Mouse (Mus musculus) thymus, postnatal 36 days (tissue): ENCODE data around the gene Ranbp3.

Source experiments
- DNase-seq, 2 experiments: peaks; one replicate each; pipeline ENCODE4 v3.0.0; 2022; ENCODE audit warnings: mixed read lengths in 2 of 2

Ranbp3 gene

GRCm38 (mm10) chr17:56728117-56728516 lies 55.0 kb downstream of the Ranbp3 start:
- DNase-seq, result no peak

- DNase-seq, result no peak
Measured at GRCm38 (mm10) chr17:56729151-56729550, 56.1 kb downstream of the Ranbp3 start.

GRCm38 (mm10) chr17:56729656-56730055 lies 56.6 kb downstream of the Ranbp3 start:
- DNase-seq, result no peak

GRCm38 (mm10) chr17:56736534-56736933 lies 63.4 kb downstream of the Ranbp3 start:
- peak in 1 of 2 experiments; percentile 37 for DNase-seq

GRCm38 (mm10) chr17:56738221-56738620 lies 65.1 kb downstream of the Ranbp3 start:
- no peak for DNase-seq

GRCm38 (mm10) chr17:56740118-56740787 lies 67.2 kb downstream of the Ranbp3 start:
- DNase-seq, result no peak

GRCm38 (mm10) chr17:56740788-56741160 lies 67.7 kb downstream of the Ranbp3 start:
- no peak for DNase-seq

- no peak for DNase-seq
Measured at GRCm38 (mm10) chr17:56744173-56744572, 71.1 kb downstream of the Ranbp3 start.

GRCm38 (mm10) chr17:56751404-56752072 lies 78.4 kb downstream of the Ranbp3 start:
- no peak for DNase-seq

- DNase-seq, result no peak
Measured at GRCm38 (mm10) chr17:56753452-56753851, 80.4 kb downstream of the Ranbp3 start.

- peak; percentile 26 to 51 for DNase-seq
Measured at GRCm38 (mm10) chr17:56754271-56755185, 81.4 kb downstream of the Ranbp3 start.

- DNase-seq, result peak; percentile 37 to 48
Measured at GRCm38 (mm10) chr17:56756703-56757399, 83.8 kb downstream of the Ranbp3 start.

GRCm38 (mm10) chr17:56757416-56758123 lies 84.5 kb downstream of the Ranbp3 start, which contains the start of gene Nrtn:
Gene Nrtn (minus strand): TSS chr17:56757530.
- DNase-seq, result peak; percentile 85 to 86

- peak; percentile 83 to 86 for DNase-seq
Measured at GRCm38 (mm10) chr17:56758132-56758531, 85.0 kb downstream of the Ranbp3 start.

- DNase-seq, result peak in 1 of 2 experiments; percentile 37
Measured at GRCm38 (mm10) chr17:56759261-56759660, 86.2 kb downstream of the Ranbp3 start.

- peak in 1 of 2 experiments; percentile 33 for DNase-seq
Measured at GRCm38 (mm10) chr17:56761077-56761476, 88.0 kb downstream of the Ranbp3 start.
